Mouse (Mus musculus): Measurements from ENCODE around the gene B230219D22Rik.

DNA sequence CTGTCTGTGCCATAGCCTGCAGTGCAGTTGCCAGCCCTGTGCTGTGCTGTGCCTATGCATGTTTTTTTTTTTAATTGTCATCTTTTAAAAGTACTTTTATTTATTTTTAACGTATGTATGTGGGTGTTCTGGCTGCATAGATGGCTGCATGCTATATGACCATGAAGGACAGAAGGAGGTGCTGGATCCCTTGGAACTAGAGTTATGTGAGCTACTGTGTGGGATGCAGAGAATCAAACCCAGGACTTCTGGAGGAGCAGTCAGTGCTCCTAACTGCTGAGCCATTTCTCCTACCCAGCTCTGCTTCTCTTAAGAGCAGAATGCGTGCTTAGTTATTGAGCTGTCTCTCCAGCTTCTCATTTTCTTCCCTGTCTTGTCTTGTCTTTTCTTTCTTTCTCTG lies 29.1 kb downstream of the B230219D22Rik start:
- TF ChIP-seq POLR2A (IDR thresholded peaks at IDR 0.05; ENCODE audit: borderline replicate concordance, low read depth, low read length) (no peak), CTCF (IDR thresholded peaks at IDR 0.05; ENCODE audit: low read depth, low read length) (no peak)

Data from bone marrow macrophage, adult 2 months (primary cell).